Mouse (Mus musculus) B cell, adult 2 months (primary cell): ENCODE data around the gene Olfr131.
"Not testable (repeated sequence)": the region's sequence is repeated elsewhere in the genome, so short reads cannot be mapped to it uniquely, and the experiment has no call there.

ENCODE experiments used
- DNase-seq, 2 experiments: peaks; one replicate each; pipeline ENCODE4 v3.0.0; 2022

The Olfr131 gene

GRCm38 (mm10) chr17:38088593-38088992, at the start of gene Olfr131:
Gene Olfr131 (minus strand): TSS chr17:38088693.
- no peak for DNase-seq

GRCm38 (mm10) chr17:38134426-38134825, 45.9 kb upstream of the Olfr131 start, which contains the start of gene Olfr132:
Gene Olfr132 (minus strand): TSS chr17:38134526.
- no peak for DNase-seq

GRCm38 (mm10) chr17:38125371-38125770, 36.9 kb upstream of the Olfr131 start:
- not testable (repeated sequence) for DNase-seq

- DNase-seq: not testable (repeated sequence)
These were observed 35.7 kb upstream of the Olfr131 start for GRCm38 (mm10) chr17:38124199-38124598.

DNA sequence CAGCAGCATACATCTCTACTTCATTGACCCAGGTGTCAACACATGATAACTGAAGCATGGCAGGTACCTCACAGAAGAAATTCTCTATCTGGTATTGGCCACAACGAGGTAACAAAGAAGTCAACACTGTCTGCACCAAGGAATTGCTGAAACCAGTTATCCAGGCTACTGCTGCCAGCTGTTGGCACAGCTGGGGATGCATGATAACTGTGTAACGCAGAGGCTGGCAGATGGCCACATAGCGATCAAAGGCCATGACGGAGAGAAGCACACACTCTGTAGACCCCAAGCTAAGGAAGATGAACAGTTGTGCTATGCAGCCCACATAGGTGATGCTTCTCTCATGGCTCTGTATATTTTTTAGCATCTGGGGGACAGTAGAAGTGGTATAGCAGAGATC, 6.1 kb downstream of the Olfr131 start:
- no peak for DNase-seq

GRCm38 (mm10) chr17:38063621-38064020, 24.9 kb downstream of the Olfr131 start, which contains the start of gene Olfr130:
Gene Olfr130 (plus strand): TSS chr17:38063921.
- no peak for DNase-seq

GRCm38 (mm10) chr17:38059979-38060378, 28.5 kb downstream of the Olfr131 start, which contains the start of gene Olfr129:
Gene Olfr129 (minus strand): TSS chr17:38060079.
- no peak for DNase-seq
